In the genomic region with DNA sequence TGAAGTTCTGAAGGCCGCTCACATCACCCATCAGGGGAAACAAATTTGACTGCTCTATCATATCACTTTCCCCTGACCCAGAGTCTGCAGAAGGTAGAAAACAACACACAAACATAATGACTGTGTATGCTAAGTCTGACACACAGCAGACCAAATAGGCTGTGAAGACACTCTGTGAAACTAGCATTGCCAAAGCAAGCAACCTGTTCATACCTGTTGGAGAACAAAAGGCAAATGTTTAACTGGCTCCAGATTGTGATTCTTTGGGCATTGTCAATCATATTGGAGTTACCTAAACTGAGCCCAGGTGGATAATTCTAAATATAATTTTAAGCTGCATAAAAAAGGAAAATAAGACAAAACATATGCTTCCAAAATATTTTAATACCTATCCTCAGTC, we compare ENCODE assay signal across 29 mouse cellular contexts.
"Had no signal": no experiment of that assay in that cellular context is flagged by ENCODE, and none has a peak within 500 bp of the region (broad histone marks: within the 10 kb centered on the region; RNA-seq: fewer than 3 reads in every experiment).

No protein-coding gene starts in this region.

- H3K27ac ChIP-seq: left cerebral cortex, adult 2 months; limb, embryonic 10.5 days; limb, embryonic 12.5 days; limb, embryonic 13.5 days; limb, embryonic 15.5 days; liver, embryonic 12.5 days; liver, embryonic 13.5 days; liver, embryonic 14.5 days; liver, embryonic 15.5 days; lung, embryonic 15.5 days; macrophage; midbrain, embryonic 10.5 days; midbrain, embryonic 12.5 days; midbrain, embryonic 13.5 days; midbrain, embryonic 15.5 days had no signal

- ATAC-seq: liver, embryonic 12.5 days; liver, postnatal 0 days; lung, postnatal 0 days; midbrain, embryonic 13.5 days; midbrain, embryonic 15.5 days; midbrain, embryonic 16.5 days had no signal

- H3K9ac ChIP-seq: limb, embryonic 12.5 days; limb, embryonic 13.5 days; limb, embryonic 15.5 days; liver, embryonic 12.5 days; liver, embryonic 13.5 days; liver, embryonic 14.5 days; liver, embryonic 15.5 days; liver, postnatal 0 days; lung, embryonic 14.5 days; lung, embryonic 15.5 days; midbrain, embryonic 12.5 days; midbrain, embryonic 13.5 days; midbrain, embryonic 15.5 days had no signal

- DNase-seq: liver; liver, embryonic 13.5 days; liver, postnatal 0 days; lung, adult 2 months; lung, embryonic 14.5 days; lung, postnatal 10 days; lung, postnatal 14 days; lung, postnatal 4 days; midbrain, embryonic 14.5 days had no signal

- H3K9me3 ChIP-seq: limb, embryonic 10.5 days; limb, embryonic 12.5 days; limb, embryonic 13.5 days; limb, embryonic 15.5 days; liver, embryonic 12.5 days; liver, embryonic 13.5 days; liver, embryonic 15.5 days; lung, embryonic 15.5 days; midbrain, embryonic 12.5 days; midbrain, embryonic 13.5 days; midbrain, embryonic 15.5 days had no signal

- H3K36me3 ChIP-seq: limb, embryonic 10.5 days; limb, embryonic 12.5 days; limb, embryonic 13.5 days; limb, embryonic 15.5 days; liver, embryonic 12.5 days; liver, embryonic 13.5 days; liver, embryonic 15.5 days; lung, embryonic 15.5 days; midbrain, embryonic 10.5 days; midbrain, embryonic 12.5 days; midbrain, embryonic 13.5 days; midbrain, embryonic 15.5 days had no signal

- H3K4me3 ChIP-seq: left cerebral cortex, adult 2 months; limb, embryonic 10.5 days; limb, embryonic 12.5 days; limb, embryonic 13.5 days; limb, embryonic 15.5 days; liver, embryonic 12.5 days; liver, embryonic 13.5 days; liver, embryonic 15.5 days; lung, embryonic 15.5 days; megakaryocyte, embryonic 14.5 days; midbrain, embryonic 10.5 days; midbrain, embryonic 12.5 days; midbrain, embryonic 13.5 days; midbrain, embryonic 15.5 days; myocyte had no signal

- H3K4me1 ChIP-seq: limb, embryonic 10.5 days; limb, embryonic 12.5 days; limb, embryonic 13.5 days; limb, embryonic 15.5 days; liver, embryonic 12.5 days; liver, embryonic 13.5 days; liver, embryonic 15.5 days; lung, embryonic 15.5 days; megakaryocyte, embryonic 14.5 days; midbrain, embryonic 10.5 days; midbrain, embryonic 12.5 days; midbrain, embryonic 15.5 days had no signal

- H3K27me3 ChIP-seq: limb, embryonic 12.5 days; limb, embryonic 13.5 days; limb, embryonic 15.5 days; liver, embryonic 12.5 days; liver, embryonic 13.5 days; liver, embryonic 15.5 days; lung, embryonic 15.5 days; megakaryocyte, embryonic 14.5 days; midbrain, embryonic 12.5 days; midbrain, embryonic 13.5 days; midbrain, embryonic 15.5 days had no signal

- H3K4me2 ChIP-seq: limb, embryonic 12.5 days; limb, embryonic 13.5 days; limb, embryonic 15.5 days; liver, embryonic 11.5 days; liver, embryonic 12.5 days; liver, embryonic 13.5 days; liver, embryonic 15.5 days; lung, embryonic 14.5 days; lung, embryonic 15.5 days; midbrain, embryonic 11.5 days; midbrain, embryonic 12.5 days; midbrain, embryonic 13.5 days; midbrain, embryonic 15.5 days had no signal
